Mouse (Mus musculus): ENCODE measurements at regions not wholly inside any gene's neighbourhood (a gene's known extent, or its start where the extent isn't known, plus 50 kb on each side); places are given as distances from the start of the nearest gene placed in this dataset.

DNA sequence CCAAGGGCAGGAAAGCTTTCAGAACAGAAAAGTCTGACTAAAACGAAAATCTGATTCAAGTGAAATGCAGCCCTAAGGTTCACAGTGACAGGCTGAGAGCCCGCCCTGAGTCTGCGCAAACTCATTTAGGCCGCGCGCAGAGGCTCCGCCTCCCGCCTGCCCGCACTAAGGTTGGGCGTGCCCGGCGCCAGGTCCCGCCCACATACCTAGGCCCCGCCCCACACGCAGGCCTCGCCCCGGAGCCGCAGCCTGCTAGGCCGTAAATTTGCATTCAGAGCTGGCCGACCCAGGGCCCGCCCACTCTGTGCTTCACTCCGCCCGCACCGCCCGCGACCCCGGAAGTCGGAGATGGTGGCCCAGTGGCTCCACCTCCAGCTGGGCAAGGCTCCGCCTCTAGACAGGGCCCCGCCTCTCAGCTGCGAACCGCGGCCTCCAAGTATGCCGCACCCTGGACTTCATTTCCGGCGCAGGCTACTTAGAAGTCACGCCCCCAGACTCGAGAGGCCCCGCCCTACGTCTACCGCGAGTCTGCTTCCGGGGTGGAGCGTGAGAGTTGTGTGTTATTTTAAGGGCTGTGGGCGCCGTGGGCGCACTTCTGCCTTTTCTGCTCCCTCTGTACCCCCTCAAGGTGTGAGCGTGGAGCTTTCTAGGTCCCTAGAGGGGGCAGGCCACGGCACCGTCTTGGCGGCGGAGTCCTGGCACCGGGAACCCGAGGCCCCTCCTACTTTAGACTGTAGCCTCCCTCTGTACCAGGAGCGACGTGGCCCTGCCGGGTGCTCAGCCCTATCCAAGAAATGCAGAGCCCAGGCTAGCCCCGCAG, 52.3 kb upstream of the Wnt7b start:
- DNase-seq = peak; percentile 100
- intact Hi-C loops (cut with DNase I; ENCODE audit: low total_unique reads) = no loop called here

DNA sequence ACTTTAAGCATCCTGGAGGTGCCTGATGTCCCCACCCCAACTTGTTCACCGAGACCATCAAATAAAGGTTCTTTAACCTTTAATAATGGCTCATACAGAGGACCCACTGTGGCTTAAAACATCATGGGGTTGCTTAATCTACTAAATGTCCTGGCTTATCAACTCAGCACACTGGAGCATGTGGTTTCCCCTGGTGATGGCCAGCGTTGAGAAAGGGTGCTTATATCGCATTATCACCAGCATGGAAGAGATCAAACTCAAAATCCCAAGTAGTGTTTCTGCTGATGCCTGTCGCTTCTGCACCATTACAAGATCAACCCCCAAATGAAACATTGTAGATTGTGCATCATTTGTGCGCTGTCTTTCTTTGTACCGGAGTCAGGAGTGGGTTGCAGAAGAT, 53.2 kb upstream of the Wnt7b start:
- no peak for DNase-seq
- intact Hi-C loops (cut with DNase I; ENCODE audit: low total_unique reads) = no loop called here

DNA sequence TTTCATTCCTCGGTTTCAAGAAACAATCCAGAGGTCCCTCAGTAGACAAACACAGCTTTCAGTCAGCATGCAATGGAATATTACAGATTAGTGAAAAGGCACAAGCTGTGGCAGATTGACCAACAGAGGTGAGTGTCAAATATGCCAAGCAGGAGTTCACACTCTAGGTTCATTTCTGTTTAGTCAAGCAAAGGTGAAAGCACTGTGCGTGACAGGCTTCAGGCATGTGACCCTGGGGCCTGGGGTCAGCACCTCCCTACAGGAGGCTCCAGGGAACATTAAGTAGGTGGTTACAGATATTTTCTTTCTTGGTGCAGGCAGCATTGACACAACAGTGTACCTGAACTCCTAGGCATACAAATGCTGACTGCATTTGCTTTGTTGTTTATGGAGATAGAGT, 57.3 kb upstream of the Wnt7b start:
- intact Hi-C loops (cut with DNase I; ENCODE audit: low total_unique reads) = no loop called here
- no peak for DNase-seq

DNA sequence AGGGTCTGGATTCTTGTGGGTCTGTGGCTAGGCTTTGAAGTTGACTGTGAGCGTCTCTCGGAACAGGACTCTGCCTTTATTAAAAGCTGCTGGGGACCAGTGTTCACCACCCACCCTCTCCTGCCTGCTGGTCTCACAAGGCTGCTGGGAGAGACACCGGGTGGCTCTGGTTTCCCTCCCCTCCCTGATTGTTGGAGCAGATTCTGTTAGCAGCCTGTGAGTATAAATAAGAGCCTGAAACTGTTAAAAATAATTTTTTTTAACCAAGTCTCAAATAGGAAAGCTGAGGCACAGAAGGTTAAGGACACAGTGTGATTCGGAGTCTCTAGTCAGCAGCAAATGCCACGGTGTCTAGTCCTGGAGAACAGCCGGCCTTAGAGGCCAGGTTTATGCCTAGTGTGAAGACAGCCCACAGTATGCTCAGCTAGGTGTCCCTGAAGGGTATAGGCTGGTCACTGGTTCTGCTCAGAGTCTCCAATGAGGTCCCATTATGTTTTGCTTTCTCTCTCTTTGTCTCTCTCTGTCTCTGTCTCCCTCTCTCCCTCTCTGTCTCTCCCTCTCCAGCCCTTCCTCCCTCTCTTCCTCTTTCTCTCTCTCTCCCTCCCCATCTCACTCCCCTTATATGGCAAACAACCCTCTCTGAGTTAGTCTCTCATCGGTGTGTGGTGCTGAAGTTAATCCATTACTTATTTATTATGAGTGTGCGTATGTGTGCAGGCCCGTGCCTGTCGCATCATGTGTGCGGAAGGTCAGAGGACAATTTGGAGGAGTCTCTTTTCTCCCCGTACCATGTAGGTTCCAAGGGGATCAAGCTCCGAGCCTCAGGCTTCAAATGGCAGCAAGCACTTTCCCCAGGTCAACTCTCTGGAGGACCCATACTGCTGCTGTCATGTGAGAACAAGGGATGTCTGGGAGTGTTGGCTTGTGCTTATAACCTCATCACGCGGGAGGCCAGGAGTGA, 59.1 kb upstream of the Wnt7b start:
- DNase-seq = no peak
- intact Hi-C loops (cut with DNase I; ENCODE audit: low total_unique reads) = no loop called here

DNA sequence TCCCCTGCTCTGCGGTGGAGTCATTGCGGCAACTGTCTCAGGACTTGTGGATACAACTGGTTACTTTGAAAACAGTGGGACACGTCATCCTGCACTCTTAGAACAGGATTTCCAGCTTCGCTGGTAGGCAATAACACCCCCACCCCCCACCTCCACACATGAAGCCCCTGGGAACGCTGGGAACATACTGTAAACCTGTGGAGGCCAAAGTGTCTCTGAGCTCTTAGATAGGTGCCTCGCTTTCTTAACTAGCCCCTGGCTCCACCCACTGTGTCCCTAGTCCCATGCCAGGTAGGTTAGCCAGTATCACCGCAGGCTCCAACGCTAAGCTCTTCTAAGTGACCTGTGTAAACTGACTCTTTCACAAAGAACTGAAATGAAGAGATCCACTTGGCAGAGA, 63.1 kb upstream of the Wnt7b start:
- intact Hi-C loops (cut with DNase I; ENCODE audit: low total_unique reads) = no loop called here
- DNase-seq = no peak

DNA sequence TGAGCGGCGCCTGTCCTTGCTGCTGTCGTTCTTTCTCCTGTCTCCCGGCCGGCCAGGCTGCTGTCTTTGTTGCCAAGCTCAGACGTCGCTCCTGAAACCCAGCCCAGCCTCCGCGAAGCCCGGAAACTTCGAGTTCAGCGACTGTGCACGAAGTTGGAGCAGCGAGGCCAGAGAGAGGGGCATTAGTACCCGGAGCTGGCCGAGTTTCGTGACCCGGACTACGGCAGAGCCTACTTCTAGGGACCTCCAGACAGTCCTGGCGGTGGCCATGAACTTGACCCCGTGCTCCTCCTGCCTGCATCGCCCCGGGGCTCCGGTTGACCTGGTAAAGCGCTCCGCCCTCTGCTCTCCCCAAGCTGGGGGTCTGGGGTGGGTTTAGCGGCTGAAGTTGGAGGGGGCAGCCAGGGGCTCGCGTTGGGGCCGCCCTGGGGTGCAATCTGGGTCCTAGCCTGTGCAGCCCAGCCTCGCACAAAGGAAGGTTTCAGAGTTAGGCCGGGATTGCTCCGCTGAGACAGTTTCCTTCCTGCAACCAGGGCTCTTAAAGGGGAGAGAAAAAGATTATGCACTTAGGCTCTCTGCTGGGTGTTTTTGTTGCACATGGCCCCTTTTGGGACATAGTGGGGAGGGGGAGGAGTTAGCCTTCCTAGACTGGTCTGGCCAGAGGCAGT, 63.8 kb upstream of the Wnt7b start:
- intact Hi-C loops (cut with DNase I; ENCODE audit: low total_unique reads) = no loop called here
- DNase-seq = peak; percentile 82

DNA sequence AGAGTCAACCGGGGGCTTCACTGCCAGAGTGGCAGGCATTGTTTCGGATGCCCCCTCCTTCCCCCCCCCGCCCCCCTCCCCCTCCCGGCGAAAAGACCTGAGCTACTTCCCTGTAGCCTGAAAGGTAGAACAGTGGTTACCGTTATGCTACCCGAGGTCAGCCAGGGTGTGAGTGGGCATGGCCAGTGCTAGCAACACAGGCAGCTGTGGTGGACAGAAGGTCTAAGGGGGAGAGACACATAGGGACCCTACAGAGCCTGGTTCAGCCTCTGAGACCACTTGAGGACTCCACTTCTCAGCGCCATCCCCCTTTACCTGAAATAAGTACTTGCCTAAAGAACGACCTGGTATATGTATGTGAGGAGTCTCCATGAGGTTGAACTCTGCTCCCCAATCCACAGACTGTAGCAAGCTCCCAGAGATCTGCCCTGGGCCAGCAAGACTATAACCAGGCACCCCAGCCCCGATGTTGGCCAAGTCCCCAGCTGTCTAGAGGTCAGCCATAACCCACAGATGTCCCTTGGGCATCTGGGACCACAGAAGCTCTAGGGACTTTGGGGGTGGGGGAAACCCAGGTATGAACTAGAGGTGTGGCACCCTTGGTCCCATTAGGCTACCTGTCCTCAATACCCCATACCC, 64.5 kb upstream of the Wnt7b start:
- no peak for DNase-seq
- intact Hi-C loops (cut with DNase I; ENCODE audit: low total_unique reads) = no loop called here

DNA sequence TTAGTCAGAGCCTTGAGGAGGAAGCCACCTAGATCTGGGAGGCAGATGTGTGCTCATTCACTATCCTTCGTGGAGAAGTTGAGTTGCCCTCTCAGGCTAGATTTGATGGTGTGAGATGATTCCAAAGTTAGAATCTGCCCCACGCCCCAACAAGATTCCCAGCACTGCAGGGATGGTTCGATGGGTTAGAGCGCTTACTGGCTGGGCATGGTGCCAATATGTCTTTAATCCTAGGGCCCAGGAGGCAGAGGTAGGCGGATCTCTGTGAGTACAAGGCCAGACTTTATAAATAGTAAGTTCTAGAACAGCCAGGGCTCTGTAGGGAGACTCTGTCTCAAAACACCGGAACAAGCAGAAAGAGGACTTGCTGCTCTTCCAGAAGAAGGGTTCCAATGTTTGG, 65.3 kb upstream of the Wnt7b start:
- DNase-seq = no peak
- intact Hi-C loops (cut with DNase I; ENCODE audit: low total_unique reads) = no loop called here

DNA sequence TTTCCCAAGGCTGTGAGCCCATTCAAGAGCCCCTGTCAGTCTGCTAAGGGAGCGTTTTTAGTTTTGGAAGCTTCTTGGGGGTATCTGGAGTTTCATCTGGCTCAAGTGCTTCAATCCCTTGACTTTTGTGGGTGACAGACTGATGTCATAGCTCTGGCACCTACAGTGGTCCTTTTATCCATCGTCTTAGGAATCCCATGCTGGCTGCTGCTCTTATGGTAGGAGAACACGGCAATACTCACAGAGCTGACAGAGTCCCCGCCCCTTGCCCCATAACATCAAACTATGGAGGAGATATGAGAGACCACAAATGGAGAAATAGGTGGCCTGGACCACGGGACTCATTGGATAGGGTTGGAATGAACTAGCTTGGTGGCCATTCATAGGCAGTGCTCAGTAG, 68.0 kb upstream of the Wnt7b start:
- intact Hi-C loops (cut with DNase I; ENCODE audit: low total_unique reads) = no loop called here
- no peak for DNase-seq

DNA sequence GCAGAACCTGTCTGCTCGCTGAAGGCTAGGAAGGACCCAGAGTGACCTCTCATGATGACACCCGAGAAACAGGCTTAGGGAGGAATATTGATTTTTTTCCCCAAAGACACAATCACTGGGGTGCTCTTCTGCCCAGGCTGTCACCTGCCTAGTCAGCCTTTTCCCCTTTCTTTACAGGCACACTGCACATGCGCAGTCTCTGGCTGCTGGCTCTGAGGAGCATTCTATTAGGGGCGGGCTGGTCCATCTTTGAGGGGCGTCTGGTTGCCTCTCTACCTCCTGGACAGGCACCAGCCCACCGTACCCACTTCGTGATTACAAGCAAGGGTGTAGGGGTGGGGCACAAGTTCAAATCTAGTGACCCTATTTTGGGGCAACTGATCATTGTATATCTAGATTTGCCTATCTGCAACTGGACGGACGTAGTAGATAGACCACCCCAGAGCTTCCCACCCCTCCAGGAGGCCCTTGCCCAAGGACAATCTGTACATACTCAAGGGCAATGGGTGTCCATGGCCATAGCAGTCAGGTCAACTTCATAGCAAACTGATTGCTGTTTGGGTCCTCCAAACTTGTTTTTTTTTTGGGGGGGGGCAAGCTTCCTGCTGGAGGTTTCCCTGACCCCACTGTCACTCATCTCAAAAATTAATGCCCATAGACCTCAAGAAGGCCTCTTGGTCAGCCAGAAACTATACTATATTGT, 69.6 kb upstream of the Wnt7b start:
- DNase-seq = no peak
- intact Hi-C loops (cut with DNase I; ENCODE audit: low total_unique reads) = no loop called here

DNA sequence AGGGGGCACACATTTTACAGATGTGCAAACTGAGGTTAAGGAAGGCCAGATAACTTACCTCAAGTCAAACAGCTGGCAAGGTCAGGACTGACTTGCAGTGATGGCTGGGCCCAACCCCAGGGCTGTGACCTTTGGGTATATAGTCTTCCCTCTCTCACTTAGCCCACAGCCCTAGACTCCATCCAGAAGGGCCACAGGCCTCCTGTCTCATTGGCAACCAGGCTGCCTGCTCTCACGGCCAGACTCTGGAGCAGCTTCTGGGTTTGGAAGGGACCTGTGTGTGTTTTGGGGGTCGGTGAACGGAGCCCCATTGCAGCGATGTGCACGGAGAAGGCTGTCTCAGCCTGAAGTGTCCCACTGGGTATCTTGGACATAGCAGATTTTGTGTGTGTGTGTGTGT, 70.2 kb upstream of the Wnt7b start:
- no peak for DNase-seq
- intact Hi-C loops (cut with DNase I; ENCODE audit: low total_unique reads) = no loop called here

DNA sequence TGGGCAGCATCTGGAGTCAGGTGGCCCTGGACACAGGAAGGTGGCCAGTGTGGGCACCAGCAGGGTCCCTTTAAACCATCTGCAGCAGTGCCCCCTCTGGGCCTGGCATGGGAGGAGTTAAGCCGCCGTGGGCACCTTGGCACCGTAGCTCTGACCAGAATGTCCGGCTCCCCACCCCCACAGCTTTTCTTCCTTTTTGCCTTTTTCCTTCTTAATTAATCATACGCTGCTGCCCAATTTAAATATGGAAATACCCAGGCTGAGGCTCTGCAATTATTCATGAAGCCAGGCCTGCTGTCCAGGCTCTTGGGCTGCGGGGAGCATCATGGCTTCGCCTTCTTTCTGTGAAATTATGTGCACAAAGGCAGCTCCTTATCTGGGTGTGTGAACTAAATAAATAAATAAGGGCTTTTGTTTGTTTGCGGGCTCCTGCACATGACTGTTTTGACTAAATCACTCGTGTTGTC, 70.6 kb upstream of the Wnt7b start:
- intact Hi-C loops (cut with DNase I; ENCODE audit: low total_unique reads) = no loop called here
- no peak for DNase-seq

DNA sequence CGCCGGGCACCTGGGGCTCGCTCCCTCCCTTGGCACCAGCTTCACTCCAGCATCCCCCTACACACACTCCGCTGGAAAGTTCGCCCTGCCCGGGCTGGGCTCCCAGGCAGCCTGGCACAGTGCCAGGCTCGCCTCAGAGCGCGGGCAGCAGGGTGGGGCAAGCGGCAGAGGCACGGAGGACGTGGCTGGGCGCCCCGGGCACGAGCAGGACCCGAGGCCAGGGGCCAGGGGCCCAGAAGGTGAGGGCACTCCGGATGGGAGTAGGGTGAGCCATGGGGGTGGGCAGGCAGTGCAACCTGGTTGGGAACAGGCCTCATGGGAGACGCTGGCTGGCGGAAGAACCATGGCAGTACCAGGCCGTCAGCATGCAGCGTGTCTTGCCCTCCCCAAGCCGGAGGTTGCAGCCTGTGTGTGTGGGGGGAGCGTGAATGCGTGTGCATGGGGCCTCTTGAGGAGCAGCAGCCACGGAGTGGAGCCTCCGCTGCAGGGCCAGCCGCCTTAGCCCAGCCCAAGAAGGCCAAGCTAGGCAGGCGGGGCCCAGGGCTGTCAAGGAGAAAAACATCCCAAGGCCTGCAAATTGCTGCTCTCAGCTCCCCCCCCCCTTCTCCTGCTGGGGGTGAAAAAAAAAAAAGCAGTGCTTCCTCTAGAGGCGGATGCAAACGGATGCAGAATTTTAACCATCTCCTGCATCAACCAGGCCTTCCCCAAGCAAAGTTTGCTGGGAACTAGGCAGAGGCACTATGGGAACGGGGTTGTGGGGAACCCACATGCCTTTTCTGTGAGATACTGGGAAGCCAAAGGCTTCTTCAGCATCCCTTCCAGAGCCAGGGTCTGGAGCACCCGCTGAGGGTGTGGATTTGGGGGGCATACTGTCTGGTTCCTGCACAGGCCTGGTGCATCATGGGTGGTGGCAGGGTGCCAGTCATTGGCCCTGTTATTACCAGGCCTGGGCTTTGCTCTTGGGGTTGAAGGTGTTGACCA, 71.4 kb upstream of the Wnt7b start:
- intact Hi-C loops (cut with DNase I; ENCODE audit: low total_unique reads) = no loop called here
- DNase-seq = peak; percentile 90

DNA sequence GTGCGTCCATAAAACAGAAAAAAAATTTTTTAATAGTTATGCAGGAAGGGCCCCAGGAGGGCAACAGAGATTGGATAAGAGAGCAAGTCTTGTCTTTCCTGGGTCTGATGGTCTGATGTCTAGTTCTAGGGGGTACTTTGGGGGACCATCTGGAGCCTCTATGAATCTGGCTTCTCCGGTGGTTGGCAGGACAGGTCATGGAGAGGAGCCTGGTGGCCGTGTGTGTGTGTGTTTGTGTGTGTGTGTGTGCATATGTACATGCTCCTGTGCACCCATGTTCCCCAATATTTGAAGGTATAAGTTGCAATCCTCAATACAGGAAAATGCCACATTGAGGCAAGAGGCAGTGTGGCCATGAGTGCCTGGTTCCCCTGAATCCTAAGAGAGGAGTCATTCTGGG, 72.5 kb upstream of the Wnt7b start:
- DNase-seq = no peak
- intact Hi-C loops (cut with DNase I; ENCODE audit: low total_unique reads) = no loop called here

DNA sequence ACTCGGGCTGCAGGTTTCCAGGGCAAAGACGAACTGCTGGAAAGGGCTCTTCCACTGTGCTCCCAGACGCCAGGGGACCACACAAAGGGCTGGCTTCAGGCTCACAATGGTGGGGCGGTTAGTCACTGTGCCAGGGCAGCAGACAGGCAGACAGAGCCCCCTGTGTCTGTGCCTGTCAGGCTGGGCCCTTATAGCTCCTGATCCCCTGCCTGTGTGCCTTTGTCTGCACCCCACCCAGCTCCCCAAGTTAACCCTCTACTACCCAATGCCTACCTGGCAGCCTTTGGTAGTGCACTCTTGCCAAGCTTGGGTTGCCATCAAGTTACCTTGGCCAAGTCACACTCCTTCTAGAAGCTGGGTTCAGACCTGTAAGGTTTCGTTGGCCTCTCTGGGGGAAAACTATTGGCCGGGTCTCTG, 73.5 kb upstream of the Wnt7b start:
- intact Hi-C loops (cut with DNase I; ENCODE audit: low total_unique reads) = no loop called here
- peak; percentile 46 for DNase-seq

DNA sequence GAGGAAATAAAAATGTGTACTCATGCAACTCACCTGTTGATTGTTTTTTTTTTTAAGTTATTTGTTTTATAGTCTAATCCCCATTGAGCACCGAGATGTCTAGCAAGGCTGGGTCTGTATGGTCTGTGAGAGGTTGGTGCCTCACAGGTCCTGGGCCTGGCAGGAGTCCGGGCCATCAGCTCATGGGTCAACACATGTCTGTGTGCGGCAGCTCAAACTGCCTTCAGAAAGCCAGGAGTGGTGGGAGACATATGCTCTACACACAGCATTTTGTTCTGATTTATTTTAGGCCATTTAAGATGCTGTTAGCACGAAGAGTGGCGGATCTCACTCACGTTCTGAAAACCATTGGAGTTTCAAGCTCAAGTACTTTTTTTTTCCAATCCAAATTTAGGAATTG, 74.6 kb upstream of the Wnt7b start:
- no peak for DNase-seq
- intact Hi-C loops (cut with DNase I; ENCODE audit: low total_unique reads) = no loop called here

DNA sequence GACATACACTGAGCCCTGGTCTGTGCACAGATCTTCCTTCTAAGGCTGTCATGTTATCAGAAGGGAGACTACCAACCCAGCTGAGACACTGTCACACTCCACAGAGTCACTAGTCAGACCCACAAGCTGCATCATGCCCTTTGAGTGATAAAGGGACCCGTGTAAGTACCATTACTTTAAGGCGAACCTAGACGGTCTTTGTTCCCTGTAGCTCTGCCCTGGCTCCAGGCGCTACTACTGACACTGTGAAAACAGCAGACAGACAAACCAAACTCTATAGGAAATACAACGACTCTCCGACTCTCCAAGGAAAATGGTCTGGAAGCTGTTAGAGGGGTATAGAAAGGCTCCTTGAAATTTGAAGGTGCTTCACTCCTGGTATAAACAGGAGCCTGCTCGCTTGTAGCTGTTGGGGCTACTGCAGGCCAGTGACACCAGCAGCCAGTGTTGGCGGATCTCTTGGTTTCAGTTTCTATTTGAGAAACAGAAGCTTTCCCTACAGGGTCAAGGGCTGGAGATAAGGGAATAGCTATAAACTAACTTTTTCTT, 75.2 kb upstream of the Wnt7b start:
- no peak for DNase-seq
- intact Hi-C loops (cut with DNase I; ENCODE audit: low total_unique reads) = no loop called here
